Mouse (Mus musculus): ENCODE measurements around the gene Llgl2. TPM values are rescaled to one million over a fixed set of nuclear protein-coding genes. Genes with fewer than 3 reads are reported as not detected.
A peak's percentile ranks its signal among the peaks of the same experiment; 100 is the strongest.

Llgl2 gene
- polyA plus RNA-seq (2012; rRNA removed) = 3.1 and 3.2 TPM in 2 replicates

DNA sequence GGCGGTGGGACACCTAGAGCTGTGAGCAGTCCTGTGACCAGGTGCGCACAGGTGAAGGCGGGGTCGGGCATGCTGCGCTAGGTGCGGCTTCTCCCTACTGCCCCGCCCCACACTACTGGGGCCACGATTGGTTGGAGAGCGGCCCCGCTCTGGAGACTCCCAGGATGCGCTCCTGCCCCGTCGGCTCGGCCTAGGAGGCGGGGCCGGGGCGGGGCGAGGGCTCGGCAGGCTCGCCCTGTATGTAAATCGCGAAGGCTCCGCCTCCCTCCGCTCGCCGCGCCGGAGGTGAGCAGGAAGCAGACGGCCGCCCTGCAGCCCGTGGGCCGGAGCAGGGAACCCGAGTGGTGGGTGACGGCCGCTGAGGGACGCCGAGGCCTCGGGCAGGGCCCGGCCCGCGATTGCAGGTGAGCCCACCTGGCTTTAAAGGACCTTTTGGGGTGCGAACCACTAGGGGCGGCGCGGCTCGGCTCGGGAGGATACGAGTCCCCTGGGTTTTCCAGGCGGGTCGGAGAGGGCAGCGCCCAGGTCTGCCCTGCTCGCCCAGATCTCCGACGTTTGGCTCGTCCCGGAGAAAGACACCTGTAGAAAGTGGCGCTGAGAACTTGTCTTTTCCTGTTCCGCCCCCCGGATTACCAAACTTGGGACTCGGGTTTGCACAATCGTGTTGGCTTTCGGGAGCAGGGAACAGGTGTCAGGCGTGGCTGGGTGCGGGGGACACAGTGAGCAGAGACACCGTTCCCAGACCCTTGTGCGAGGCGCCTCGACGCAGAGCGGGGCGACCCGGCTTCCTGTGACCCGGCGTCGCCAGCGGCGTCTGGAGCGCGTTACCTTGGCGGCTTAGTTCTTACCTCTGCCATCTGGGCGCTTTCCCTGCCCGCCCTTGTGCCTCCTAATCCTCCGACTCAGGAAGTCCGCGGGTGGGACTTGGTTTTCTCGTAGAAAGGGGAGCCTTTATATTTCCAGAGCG lies at the start of gene Llgl2:
TSS of gene Llgl2 (plus strand) at position 276 of the 967 bp plus-strand sequence.
- Histone ChIP-seq H3K4me1 (ENCODE audit: control insufficient read depth, insufficient read depth, low read length) (no peaks in the 10 kb centered on the region), H3K4me3 (ENCODE audit: insufficient read depth, low read length) (peak within 1 kb of the TSS; percentile 49), H3K27ac (ENCODE audit: insufficient read depth, low read length) (no peak within 1 kb of the TSS)
- TF ChIP-seq CTCF (IDR thresholded peaks at IDR 0.05; ENCODE audit: extremely low read depth, insufficient read depth, low read length) (no peak), POLR2A (IDR thresholded peaks at IDR 0.05; ENCODE audit: extremely low read depth, insufficient read depth, low read length) (no peak)

DNA sequence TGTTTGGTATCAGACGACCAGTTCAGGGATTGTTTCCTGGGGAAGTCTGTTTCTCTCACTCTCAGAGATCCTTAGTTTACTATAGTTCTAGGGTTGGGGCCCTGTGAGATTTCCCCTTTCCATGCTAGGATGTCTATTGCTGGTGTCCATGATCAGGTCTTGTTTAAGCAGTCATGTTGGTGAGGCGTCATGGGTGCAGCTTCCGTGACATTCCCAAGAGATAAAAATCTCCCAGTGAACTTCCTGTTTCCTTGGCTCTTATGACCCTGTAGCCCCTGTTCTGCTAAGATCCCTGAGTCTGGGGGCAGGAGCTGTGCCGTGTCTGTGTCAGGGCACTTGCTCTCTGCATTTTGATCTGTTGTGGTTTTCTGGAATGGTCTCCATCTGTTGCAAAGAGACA lies 49.2 kb upstream of the Llgl2 start:
- no peak overlapping the region for H3K4me3 ChIP-seq (ENCODE audit: insufficient read depth, low read length)
- H3K27ac ChIP-seq (ENCODE audit: insufficient read depth, low read length) = no peak overlapping the region
- TF ChIP-seq CTCF (IDR thresholded peaks at IDR 0.05; ENCODE audit: extremely low read depth, insufficient read depth, low read length) (no peak), POLR2A (IDR thresholded peaks at IDR 0.05; ENCODE audit: extremely low read depth, insufficient read depth, low read length) (no peak)
- H3K4me1 ChIP-seq (ENCODE audit: control insufficient read depth, insufficient read depth, low read length) = no peaks in the 10 kb centered on the region; the same call in 1 of the 2 replicates

DNA sequence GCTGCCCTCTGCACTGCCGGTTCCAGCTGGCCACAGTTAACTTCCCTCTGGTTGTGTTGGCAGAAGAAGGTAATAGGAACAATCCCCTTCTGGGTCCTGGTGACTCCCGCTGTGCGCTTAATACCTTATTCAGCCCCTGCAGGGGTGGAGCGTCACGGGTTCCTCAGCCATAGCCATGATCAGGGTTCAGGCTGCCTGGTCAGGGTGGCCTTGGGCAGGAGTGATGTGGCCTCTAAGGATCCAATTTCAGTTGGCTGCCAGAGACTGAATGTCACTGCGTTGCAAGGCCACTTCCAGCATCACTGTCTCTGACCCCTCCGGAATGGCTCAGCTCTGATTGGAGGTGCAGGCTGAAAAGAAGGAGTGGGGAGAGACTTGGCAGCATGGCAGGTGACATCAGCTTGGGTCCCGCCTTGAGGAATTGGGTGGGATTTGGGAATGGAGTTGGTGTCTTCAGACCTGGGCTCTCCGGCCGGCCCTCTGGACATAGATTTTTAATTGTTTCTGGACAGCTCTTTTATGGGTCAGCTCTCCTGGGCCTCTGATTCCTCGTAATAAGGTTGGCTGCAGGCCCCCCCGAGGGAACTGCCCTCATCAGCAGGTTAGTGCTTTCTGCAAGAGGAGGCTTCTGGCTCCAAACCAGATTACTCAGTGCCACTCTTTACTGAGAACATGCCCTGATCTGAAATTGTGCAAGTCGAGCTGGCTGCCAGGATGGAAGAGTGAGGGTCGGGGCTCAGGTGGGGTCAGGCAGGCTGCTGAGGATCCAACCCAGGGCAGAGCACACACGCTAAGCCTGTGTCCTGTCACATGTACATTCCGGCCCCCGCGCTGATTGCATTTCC lies 47.8 kb upstream of the Llgl2 start:
- no peak overlapping the region for H3K27ac ChIP-seq (ENCODE audit: insufficient read depth, low read length)
- no peaks in the 10 kb centered on the region; the same call in 1 of the 2 replicates for H3K4me1 ChIP-seq (ENCODE audit: control insufficient read depth, insufficient read depth, low read length)
- no peak for TF ChIP-seq POLR2A (IDR thresholded peaks at IDR 0.05; ENCODE audit: extremely low read depth, insufficient read depth, low read length)
- TF ChIP-seq CTCF (IDR thresholded peaks at IDR 0.05; ENCODE audit: extremely low read depth, insufficient read depth, low read length) = no peak

GRCm38 (mm10) chr11:115776954-115777353 lies 46.9 kb upstream of the Llgl2 start:
- peaks cover 4% of the 10 kb centered on the region for H3K4me1 ChIP-seq (ENCODE audit: control insufficient read depth, insufficient read depth, low read length)
- no peak overlapping the region for H3K4me3 ChIP-seq (ENCODE audit: insufficient read depth, low read length)
- TF ChIP-seq CTCF (IDR thresholded peaks at IDR 0.05; ENCODE audit: extremely low read depth, insufficient read depth, low read length) (no peak), POLR2A (IDR thresholded peaks at IDR 0.05; ENCODE audit: extremely low read depth, insufficient read depth, low read length) (no peak)
- no peak overlapping the region for H3K27ac ChIP-seq (ENCODE audit: insufficient read depth, low read length)

More for the DNA sequence above, 47.8 kb upstream of the Llgl2 start:
- no peak overlapping the region; the same call in 1 of the 2 replicates for H3K4me3 ChIP-seq (ENCODE audit: insufficient read depth, low read length)

DNA sequence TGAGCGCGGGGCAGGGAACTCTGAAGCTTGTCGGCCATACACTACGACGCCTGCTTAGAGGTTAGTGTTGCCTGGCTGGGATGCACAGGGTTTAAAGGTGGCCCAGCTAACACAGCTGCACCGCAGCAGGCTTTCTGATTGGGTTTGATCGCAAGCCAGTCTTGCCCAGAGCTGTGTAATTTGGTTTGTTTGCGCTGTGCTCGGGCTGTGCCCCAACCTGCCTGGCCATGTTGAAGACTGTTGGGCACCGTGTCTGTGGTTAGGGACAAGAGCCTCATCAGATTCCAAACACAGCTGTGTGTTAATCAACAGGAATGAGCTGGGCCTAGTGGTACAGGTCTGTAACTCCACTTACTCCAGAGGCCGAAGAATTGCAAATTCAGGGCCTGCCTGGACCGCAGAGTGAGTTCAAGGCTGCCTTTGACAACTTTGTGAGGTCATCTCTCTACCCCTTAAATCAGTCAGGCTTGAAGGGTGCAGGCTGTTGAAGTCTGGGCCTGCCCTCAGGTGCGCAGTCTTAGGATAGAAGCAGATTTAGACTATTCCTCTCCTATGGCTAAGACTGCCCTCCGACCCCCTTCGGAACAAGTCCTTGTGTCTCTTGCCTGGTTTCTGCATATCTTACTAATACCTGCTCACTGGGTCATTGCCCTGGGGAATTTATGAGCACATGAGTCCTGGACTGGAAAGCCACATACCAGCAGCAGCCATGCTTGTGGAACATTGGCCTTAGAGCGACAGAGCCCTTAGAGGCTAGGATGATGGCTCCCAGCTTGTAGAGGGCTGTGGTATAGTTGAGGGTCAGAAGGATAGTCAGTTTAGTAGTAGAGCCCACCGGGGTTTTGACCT lies 46.1 kb upstream of the Llgl2 start:
- Histone ChIP-seq H3K4me1 (ENCODE audit: control insufficient read depth, insufficient read depth, low read length) (peaks cover 10% of the 10 kb centered on the region), H3K4me3 (ENCODE audit: insufficient read depth, low read length) (no peak overlapping the region), H3K27ac (ENCODE audit: insufficient read depth, low read length) (no peak overlapping the region)
- TF ChIP-seq CTCF (IDR thresholded peaks at IDR 0.05; ENCODE audit: extremely low read depth, insufficient read depth, low read length) (no peak), POLR2A (IDR thresholded peaks at IDR 0.05; ENCODE audit: extremely low read depth, insufficient read depth, low read length) (no peak)

DNA sequence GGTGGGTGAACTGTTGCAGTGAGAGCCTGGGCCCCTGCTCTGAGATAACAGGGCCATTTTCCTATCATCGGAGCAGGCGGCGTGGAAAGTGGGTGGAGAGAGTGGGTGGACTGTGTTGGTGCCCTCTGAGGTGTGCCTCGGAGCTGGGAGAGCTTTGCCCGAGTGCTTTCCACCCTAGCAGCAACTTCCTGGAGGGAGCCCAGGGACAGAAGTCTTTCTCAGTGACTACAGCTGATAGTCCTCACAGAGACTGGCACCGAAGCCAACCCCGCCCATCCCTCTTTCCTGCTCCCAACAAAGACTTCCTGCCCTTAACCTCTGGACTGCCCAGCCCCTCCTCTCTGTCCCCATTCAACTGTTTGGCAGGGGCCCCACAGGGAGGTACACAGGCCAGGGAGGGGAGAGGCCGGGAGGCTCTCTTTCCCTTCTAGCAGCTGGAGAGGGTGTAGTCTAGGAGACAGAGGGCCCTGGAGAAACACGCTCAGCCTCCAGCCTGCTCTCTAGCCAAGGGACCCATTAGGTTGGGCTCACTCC lies 44.7 kb upstream of the Llgl2 start:
- Histone ChIP-seq H3K4me3 (ENCODE audit: insufficient read depth, low read length) (no peak overlapping the region), H3K4me1 (ENCODE audit: control insufficient read depth, insufficient read depth, low read length) (peaks cover 10% of the 10 kb centered on the region), H3K27ac (ENCODE audit: insufficient read depth, low read length) (peak overlapping the region; percentile 57)
- TF ChIP-seq POLR2A (IDR thresholded peaks at IDR 0.05; ENCODE audit: extremely low read depth, insufficient read depth, low read length) (no peak), CTCF (IDR thresholded peaks at IDR 0.05; ENCODE audit: extremely low read depth, insufficient read depth, low read length) (no peak)

- Histone ChIP-seq H3K4me1 (ENCODE audit: control insufficient read depth, insufficient read depth, low read length) (peaks cover 12% of the 10 kb centered on the region), H3K4me3 (ENCODE audit: insufficient read depth, low read length) (peak overlapping the region; percentile 39), H3K27ac (ENCODE audit: insufficient read depth, low read length) (peak overlapping the region; percentile 14)
- TF ChIP-seq POLR2A (IDR thresholded peaks at IDR 0.05; ENCODE audit: extremely low read depth, insufficient read depth, low read length) (peak; percentile 90), CTCF (IDR thresholded peaks at IDR 0.05; ENCODE audit: extremely low read depth, insufficient read depth, low read length) (no peak)
Measured at GRCm38 (mm10) chr11:115780141-115781070, 43.4 kb upstream of the Llgl2 start.

DNA sequence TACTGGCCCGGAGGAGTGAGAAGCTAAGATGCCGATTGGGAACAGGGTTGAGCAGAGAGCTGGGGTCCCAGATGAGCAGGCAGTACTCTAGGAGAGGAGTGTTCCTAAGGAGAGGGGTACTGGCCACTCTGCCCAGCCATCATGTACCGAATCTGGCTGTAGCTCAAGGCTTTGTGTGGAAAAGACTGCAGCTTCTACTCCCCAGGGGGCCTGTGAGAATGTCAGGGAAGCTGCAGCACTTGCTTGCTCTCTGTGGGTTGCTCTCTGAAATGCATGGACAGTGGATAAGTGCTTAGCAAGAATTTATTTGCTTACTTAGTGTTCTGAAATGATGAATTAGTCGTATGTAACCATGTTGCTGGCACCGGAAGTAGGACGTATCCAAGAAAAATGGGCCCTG lies 37.4 kb upstream of the Llgl2 start:
- Histone ChIP-seq H3K27ac (ENCODE audit: insufficient read depth, low read length) (no peak overlapping the region), H3K4me1 (ENCODE audit: control insufficient read depth, insufficient read depth, low read length) (peaks cover 13% of the 10 kb centered on the region), H3K4me3 (ENCODE audit: insufficient read depth, low read length) (no peak overlapping the region)
- TF ChIP-seq POLR2A (IDR thresholded peaks at IDR 0.05; ENCODE audit: extremely low read depth, insufficient read depth, low read length) (no peak), CTCF (IDR thresholded peaks at IDR 0.05; ENCODE audit: extremely low read depth, insufficient read depth, low read length) (no peak)

Measured in cortical plate, adult 2 months (tissue).